17 mouse cellular contexts compared by ENCODE assay signal in the genomic region with DNA sequence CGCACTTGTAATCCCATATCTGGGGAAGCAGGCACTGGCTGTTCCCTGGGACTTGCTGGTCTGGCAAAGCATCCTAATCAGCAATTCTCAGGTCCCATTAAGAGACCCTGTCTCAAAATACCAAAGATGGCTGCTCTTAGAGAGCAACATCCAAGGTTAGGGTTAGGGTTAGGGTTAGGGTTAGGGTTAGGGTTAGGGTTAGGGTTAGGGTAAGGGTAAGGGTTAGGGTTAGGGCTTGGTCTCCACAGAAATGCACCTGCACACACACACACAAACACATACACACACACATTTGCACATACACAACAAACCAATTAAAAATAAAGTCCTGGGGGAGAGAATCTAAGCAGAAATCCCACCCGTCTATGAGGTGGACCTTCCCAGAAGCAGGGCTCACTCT.
"Had no signal": no experiment of that assay in that cellular context is flagged by ENCODE, and none has a peak within 500 bp of the region (broad histone marks: within the 10 kb centered on the region; RNA-seq: fewer than 3 reads in every experiment).

No protein-coding gene starts in this region.

- H3K9ac ChIP-seq: liver, embryonic 14.5 days; lung, embryonic 14.5 days; midbrain, embryonic 12.5 days; neural tube, embryonic 12.5 days had no signal

- DNase-seq: lung, adult 18-20 months; lung, embryonic 14.5 days; lung, postnatal 10 days; lung, postnatal 4 days; retina, postnatal 1 day; right cerebral cortex, adult 18-20 months; right cerebral cortex, postnatal 25 days; right cerebral cortex, postnatal 4 days; spleen, adult 18-20 months; thymus, adult 18-20 months; thymus, postnatal 14 days; thymus, postnatal 36 days had no signal

- H3K4me2 ChIP-seq: lung, embryonic 14.5 days; midbrain, embryonic 12.5 days; neural tube, embryonic 12.5 days had no signal

- ATAC-seq: midbrain, embryonic 16.5 days had no signal

- H3K4me3 ChIP-seq: midbrain, embryonic 10.5 days; midbrain, embryonic 12.5 days; neural tube, embryonic 12.5 days had no signal

- H3K27me3 ChIP-seq: midbrain, embryonic 12.5 days; neural tube, embryonic 12.5 days had no signal

- H3K27ac ChIP-seq: liver, embryonic 14.5 days; midbrain, embryonic 10.5 days; midbrain, embryonic 12.5 days; neural tube, embryonic 12.5 days had no signal

- H3K9me3 ChIP-seq: midbrain, embryonic 10.5 days; midbrain, embryonic 12.5 days; neural tube, embryonic 12.5 days had no signal

- H3K36me3 ChIP-seq: midbrain, embryonic 10.5 days; midbrain, embryonic 12.5 days; neural tube, embryonic 12.5 days had no signal
